Mouse (Mus musculus) gastrocnemius, postnatal 10 days (tissue): ENCODE data around the gene Rpl18. TPM values are rescaled to one million over a fixed set of nuclear protein-coding genes. Genes with fewer than 3 reads are reported as not detected.
A peak's percentile ranks its signal among the peaks of the same experiment; 100 is the strongest.

ENCODE experiments used
- DNase-seq: peaks from one replicate; pipeline ENCODE4 v3.0.0; 2021; ENCODE audit warnings: mixed read lengths
- long read RNA-seq, 2 experiments: library from polyadenylated mRNA; stranded (forward); transcript quantifications; one replicate each; pipeline ENCODE4 v2.0.0; 2021
- total RNA-seq, 2 experiments: library from RNA; stranded (reverse); gene quantifications; 2 replicates each; pipeline ENCODE4 v1.2.3; 2021

Gene Rpl18
- total RNA-seq = 100 to 1,000 TPM; 793 to 822 TPM
- long read RNA-seq, experiment 1, transcript Rpl18-202 (6 exons, 1,027 nt) = minor isoform, 6 of 79 reads
- long read RNA-seq, experiment 1, transcript Rpl18-201 (6 exons, 679 nt) = major isoform, 59 of 79 reads
- long read RNA-seq, experiment 1, partial matches to known transcripts = 11 of 79 reads
- long read RNA-seq, experiment 1, other reads (novel, unspliced or antisense) = 3 of 79 reads
- long read RNA-seq, experiment 2, transcript Rpl18-201 (6 exons, 679 nt) = major isoform, 74 of 87 reads
- long read RNA-seq, experiment 2, partial matches to known transcripts = 7 of 87 reads
- long read RNA-seq, experiment 2, other reads (novel, unspliced or antisense) = 2 of 87 reads

DNA sequence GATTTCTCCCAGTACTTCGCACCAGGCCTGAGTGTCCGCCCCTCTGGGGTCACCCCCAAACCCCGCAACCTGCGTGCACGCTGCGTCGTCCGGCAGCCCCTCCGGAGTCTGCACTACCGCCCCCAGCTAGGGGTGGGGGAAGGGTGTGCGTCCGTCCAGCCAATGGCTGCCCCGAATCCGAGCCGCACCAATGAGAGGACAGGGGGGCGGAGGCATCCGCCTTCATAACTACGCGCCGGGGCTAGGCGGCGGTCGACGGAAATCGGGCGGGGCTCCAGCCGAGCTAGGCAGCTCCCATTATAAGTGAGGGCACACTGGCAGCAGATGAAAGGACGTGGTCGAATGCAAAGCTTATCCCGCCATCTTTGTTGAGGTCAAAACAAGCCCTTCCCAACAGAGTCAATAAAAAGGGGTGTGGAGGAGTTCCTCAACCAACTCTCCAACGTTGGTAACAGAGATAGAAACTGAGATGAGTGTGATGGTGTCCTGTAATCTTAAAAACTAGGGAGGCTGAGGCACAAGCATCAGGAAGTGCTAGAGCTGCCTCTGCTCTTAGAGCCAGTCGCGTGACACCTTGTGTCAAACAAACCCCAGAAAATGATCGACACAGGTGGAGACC, at the start of gene Rpl18:
Gene Rpl18, plus strand, starts transcription at position 368 of the 619 bp plus-strand sequence.
- DNase-seq = peak; percentile 98

DNA sequence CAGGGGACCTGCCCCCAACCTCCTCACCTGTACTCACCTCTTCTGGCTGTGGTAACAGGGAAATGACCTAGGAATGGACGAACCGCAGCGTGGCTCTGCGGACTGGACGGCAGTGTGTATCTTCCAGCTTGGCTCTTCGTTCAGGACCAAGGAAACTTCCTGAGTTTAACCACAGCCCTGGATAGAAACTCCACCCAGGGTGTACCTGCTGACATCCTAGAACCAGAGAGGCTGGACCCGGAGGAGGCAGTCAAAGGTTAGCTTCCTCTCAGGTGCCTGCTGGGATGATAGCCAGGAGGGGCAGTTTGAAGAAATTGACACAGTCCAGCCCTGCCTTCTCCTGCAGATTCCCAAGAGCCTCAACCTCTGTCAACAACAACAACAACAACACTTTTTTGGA, 49.1 kb upstream of the Rpl18 start, which contains the start of gene Fut2:
Gene Fut2, minus strand, starts transcription at position 234 of the 400 bp plus-strand sequence.
- DNase-seq = no peak

DNA sequence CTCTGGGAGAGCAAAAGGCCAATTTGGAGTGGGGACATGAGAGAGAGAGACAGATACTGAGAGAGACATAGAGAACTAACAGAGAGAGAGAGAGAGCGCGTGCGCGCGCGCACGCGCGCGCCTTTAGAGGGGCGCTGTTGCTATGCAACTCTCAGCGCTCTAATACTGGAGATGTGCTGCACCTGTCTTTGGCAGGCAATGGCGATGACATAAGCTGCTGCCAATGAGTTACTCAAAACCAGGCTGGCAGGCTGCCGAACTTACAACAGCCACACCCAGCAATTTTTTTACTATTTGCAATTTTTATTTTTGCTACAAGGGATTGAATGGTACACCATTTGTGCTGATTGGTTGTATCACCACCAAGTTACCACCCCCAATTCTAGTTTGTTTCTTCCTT, 47.5 kb upstream of the Rpl18 start:
- no peak for DNase-seq

DNA sequence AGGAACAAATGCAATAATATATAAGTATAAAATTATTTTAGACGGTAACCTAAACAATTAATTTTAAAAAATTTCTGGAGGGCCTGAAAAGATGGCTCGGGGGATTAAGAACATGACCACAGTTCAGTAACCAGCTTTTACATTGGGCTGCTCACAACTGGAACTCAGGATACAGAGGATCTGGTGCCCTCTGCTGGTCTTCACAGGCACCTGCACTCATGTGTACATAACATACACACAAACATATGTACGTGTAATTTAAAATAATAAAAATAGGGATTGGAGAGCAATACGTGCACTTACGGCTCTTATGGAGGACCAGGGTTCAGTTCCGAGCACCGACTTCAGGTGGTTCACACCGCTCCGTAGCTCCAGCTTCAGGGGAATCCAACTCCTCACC, 46.3 kb upstream of the Rpl18 start:
- no peak for DNase-seq

DNA sequence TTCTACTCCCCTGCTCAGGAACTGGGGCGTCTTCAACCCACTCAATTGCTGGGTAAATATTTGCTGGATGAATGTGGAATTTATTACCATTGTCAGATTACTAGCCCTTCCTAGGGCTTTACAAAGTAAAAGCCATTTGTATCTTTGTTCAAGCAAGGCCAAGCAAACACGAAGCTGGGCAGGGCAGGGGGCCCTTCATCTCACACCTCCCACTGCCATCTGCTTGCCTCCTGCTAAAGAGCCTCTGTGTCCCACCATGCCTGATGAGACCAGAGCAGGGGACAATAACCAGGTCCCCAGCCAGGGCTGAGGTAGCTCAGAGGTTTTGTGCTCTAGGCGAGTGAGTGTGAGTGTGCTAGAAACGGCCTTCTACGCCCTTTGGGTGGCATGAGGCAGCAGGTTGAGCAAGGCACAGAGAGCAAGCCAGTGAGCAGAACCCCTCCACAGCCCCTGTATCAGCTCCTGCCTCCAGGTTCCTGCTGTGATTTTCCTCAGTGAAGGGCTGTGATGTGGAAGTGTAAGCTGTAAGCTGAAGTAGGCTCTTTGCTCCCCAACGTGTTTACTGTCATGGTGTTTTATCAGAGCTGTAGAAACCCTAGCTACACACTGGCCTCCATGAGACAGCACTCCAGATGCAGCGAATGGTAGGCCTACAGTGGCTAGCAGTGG, 37.5 kb upstream of the Rpl18 start:
- no peak for DNase-seq

DNA sequence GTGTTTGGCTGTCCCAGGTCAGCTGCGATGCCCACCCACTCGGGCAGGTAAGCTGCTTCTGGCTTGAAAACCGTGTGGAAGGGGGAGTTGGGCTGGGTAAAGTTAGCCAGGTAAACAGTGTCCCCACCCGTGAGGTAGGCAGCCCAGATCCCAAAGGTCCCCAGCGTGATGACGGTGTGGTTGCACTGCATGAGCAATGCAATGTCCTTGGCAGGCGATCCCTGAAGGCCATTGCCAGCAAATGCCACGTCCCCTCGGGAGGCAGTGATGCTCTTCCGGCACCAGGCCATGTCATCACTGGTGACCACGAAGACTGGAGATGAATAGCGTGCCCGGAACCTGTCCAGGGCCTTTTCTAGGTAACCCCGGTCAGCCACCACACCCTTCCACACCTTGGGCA, 36.7 kb upstream of the Rpl18 start:
- DNase-seq = no peak

DNA sequence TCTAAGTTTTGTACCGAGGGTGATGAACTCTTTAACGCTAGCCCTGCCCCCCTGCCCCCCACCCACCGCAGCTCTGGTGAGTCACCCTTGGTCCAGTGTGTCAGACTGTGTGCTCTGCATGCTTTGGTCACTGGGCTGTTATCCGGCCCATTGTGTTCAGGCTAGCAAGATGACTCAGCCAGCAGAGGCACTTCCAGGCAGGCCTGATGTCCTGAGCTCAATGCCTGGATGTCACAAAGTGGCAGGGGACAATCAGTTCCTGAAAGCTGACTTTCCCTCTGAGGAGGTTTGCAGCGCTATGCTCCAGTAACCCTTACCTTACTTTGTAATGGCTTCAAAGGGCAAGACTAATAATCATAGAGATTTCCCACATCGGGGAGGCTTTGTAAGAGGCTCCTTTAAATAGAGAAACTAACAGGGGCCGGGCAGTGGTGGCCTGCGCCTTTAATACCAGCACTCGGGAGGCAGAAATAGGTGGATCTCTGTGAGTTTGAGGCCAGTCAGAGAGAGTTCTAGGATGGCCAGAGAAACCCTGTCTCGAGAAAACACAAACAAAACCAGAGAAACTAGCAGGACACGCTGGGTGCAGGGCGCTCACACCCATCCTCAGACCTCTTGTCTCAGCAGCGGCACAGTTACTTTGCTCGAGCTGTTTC, 35.2 kb upstream of the Rpl18 start:
- DNase-seq = no peak

DNA sequence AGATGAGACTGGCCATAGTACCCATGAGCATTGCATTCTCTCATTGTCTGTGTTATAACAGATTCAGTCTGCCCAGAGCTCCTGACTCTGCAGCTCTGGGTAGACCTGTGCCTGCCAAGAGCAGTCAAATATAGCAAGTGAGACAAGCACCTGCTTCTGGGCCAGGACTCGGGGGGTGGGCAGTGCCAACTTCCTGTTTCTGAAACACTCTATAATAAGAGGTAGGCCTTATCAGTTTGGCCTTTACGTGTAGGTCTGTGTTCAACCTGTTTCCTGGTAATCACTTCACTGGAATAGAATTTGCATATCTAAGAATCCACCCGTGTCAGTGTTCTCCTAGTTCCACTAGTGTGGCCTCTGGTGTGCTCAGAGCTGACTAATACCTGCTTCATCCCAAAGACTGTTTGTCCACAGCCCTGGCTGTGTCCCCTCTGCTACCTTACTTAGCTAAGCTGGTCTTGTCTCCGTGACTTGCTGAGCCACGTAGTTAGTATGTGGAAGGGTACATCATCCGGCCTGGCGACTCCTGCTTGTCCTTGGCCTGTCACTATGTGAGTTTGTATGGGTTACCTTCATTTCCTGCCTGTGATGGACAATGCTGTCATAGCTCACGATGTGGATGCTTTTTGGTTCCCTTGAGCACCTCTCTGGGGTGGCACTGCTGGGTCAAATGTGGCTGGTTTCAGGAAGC, 34.1 kb upstream of the Rpl18 start:
- DNase-seq = no peak

DNA sequence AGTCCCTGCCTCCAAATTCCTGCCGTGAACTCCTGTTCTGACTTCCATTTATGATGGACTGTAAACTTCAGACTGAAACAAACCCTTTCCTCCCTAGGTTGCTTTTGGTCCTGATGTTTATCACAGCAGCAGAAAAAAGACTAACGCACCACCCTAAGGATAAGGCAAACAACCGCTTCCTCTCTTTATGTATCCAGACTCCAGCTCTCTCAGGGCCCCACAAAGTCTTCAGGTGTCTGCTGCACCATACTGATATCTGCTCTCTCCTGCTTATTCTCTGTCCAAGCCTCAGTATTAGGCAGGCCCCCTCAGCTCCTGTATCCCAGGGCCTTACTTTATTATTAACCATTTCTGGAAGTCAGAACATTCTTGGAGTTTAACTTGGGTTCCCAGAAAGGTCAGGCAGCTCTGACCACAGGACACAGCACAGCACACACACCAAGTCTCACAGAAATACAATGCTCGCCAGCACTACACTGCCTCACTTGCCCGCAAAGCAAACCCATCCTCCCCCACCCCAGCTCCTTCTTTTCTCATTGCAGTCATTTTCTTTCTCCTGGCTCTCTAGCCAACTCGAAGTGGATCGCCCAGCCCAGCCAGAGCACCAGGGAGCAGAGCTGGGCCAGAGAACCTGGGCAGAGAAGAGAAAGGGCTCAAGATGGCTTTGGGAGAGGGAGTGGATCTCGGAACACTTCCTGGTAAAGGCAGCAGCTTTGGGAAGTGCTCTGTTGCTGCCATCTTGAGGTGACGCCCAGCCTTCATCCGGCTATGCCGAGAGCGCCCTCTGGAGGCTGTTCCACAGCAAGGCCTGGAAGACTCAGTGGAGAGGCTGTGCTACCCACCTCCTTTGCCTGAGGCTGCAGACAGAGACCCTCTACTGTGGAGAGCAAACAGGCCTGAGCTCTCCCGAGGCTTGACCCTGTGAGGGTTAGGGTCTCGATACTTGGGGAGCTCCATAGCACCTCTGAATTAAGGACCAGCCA, 32.8 kb upstream of the Rpl18 start:
- DNase-seq = peak; percentile 92

DNA sequence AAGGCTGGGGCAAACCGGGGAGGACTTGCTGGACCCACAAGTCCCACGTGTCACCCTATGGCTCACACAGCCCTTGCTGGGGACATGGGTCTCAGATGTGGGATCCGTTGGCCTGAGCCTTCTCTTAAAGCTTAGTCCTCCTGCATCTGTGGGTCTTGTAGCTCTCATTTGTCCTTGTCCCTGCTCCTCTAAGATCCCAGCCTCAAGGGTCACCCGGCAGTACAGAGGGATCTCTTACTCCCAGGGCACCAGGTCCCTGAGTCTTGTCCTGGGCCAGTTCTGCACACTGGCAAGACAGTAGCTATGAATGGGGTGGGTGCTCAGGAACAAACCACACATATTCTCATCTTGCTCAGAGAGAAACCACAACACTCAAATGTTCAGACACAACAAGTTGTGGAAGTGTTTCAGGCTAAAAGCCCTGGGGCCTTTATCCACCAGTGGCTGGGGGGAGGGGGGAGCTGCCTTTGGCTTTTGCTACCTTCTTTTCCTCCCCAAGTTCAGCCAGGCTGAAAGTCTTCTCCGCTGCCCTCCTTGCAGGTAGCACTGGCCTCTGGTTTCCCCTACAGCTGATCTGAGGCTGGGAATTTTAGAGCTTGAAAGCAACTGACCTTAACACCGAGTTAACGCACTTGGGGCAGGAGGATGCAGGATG, 31.7 kb upstream of the Rpl18 start, which contains the start of gene Ntn5:
Gene Ntn5, plus strand, starts transcription at position 627 of the 655 bp plus-strand sequence.
- DNase-seq = no peak

DNA sequence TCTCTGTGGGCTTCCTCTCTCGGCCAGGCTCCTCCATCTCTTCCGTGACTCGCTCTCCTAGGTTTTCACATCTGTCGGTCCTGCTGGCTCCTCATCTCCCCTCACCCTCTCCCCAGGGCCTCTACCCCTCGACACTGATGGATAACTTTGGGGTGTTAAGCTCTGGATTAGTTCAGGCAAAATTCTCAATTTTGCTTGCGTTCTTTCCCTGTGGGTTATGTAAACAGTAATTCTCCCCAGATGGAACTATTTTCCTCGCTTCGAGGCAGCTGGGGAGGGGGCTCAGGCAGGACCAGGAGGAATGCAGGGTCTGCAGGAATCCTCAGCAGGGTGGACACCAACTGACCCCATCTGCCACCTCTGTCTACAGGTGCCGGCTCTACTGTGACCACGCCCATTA, 29.4 kb upstream of the Rpl18 start:
- DNase-seq = no peak

DNA sequence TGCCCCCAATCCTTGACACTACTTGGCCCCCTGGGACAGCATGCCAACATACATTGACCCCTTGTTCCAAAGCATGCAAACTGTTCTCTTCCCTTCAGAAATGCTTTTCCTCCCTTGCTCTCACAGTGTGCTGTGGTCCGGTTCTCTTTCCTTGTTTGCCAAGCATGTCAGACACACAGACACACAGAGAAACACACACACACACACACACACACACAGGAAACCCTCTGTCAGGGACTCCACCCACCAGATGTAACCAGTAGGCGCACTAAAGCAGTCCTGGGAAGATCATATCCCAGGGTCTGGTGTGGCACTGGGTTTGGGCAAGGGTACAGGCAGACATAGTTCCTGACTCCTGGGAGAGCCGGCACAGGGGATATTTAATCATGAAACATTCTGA, 28.4 kb upstream of the Rpl18 start:
- no peak for DNase-seq

DNA sequence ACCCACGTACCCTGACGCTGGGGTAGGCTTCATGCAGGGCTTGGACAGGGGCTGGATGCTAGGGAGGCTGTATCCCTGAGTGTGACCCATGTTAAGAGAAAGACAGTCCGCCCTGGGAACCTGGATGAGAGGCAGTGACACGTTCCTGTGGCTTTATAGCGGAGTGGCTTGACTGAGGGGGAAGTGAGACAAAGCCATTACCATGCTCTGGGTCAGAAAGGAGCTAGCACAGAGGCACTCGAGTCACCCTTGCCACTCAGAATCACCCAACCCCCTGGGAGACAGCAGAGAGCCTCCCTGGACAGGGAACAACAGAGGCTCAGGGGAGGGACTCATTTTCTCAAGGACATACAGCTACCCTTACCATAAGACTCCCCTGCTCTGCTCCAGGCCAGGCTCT, 26.2 kb upstream of the Rpl18 start:
- DNase-seq = no peak

DNA sequence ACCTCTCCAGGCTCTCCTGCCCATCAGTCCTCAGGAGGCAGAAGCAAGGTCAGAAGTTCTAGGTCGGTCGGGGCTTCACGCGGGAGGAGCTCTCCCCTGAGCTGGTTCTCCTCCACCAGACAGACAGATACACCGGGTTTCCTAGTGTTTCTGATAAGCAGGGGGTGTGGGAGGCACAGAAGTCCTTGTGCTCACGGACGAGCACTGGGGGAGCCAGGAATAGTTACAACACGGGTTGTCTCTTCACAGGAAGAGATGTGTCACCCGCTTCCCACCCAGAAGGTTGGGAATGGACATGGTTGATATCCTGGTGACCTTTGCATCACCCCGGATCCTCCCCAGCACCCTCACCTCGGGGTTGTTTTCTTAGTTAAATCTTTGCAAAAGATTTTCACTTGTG, 25.5 kb upstream of the Rpl18 start:
- DNase-seq = no peak

DNA sequence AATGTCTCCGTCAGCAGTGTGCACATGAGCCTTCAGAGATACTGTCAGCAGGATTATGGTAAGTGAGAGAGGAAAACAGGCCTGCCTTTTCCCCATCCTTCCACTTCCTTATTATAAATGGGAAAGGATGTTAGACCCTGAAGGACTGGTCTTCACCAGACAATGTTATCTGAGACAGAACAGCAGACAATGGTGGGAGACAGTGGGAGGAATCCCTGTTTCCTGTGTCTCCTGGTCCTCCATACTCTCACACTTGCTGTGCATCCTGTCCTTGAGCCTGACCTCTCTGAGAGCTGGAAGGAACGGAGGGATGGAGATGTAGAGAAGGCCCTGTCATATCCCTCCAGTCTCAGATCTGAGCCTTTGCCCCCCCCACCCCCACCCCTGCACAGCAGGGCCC, 22.9 kb upstream of the Rpl18 start:
- no peak for DNase-seq

DNA sequence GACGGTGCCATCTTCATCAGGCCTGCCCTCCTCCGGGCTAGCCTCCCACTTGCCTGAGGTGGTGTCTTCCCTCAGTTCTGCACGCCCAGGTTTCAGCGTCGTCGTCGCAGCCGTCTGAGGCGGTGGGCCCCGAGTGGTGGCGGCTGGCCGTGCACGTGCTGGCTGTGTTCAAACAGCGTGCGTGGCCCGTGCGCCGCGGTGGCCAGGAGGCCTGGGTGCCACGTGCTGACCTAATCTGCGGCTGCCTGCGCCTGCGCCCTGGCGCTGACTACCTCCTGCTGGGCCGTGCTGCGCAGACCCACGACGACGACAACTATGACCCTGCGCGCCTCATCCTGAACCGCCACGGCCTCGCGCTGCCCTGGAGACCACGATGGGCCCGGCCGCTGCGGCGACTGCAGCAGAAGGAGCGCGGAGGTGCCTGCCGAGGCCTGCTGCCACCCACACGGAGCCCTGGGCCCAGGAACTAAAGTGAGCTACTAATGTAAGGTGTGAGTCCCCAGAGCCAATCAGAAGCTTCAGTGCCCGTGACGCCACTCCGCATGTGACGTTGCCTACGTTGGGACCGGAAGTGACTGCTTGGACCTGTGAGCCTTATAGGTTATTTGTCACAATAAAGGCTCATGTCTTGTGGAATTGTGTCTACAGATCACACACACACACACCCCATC, 21.2 kb upstream of the Rpl18 start, which contains the start of gene Sec1:
Gene Sec1, minus strand, starts transcription at position 482 of the 671 bp plus-strand sequence.
- DNase-seq = no peak

DNA sequence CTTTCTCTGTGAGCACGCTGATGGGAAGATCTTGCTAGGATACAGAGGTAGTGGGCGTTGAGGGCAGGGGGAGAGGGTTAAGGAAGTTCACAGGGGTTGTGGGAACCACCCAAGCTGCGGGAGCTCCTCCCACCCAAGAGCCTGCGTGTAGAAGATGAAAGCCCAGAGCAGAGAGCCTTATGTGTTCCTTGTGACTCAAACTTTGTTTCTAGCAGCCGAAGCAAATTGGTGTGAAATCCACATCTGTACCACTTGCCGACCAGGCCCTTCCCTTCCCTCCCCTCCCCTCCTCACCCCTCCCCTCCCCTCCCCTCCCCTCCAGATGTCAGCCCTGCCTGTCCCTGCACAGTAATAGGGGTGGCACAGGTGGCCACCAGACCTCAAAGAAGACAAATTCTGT, 20.2 kb upstream of the Rpl18 start:
- DNase-seq = no peak

DNA sequence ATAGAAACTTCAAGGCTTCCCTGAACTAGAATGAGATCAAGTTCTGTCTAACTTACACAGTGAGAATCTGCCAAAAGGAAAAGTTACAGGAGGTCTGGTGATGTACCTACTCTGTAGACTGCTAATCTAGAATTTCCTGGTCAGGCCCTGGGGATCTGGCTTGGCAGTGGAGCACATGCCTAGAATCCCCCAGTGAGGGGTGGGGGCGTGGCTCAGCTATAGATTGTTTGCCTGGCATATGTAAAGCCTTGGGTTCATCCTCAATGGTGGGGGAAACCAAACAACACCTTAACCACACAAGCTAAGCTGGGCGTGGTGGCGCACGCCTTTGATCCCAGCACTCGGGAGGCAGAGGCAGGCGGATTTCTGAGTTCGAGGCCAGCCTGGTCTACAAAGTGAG, 17.4 kb upstream of the Rpl18 start:
- no peak for DNase-seq

DNA sequence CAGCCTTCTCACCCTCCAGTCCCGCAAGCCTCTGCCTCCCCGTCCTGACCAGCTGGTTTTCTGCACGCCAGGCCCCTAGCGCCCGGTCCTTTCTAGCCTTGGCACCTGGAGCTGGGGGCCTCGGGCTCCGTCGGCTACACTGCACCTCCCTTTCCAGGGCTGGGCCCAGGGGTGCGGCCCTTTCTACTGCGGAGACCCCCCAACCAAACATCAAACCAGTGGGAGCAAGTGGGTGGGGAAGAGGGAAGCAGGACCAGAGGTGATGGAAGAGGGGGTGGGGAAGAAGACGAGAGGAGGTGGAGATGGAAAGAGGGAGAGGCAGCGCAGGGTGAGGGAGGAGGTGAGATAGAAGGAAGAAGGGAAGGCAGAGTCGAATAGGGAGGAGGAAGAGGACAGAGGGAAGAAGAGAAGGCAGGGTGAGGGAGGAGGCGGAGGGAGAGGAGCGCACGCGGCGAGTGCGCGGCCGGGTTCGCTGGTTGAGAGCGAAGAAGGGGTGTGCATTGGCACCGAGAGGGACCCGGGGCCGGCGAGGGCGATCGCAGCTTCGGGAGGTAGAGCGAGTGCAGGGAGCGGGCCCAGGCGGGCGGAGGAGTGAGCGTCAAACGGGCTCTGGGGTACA, 15.6 kb upstream of the Rpl18 start, which contains the start of gene Car11:
Gene Car11, plus strand, starts transcription at position 321 of the 619 bp plus-strand sequence.
- DNase-seq = peak; percentile 36
